Mouse (Mus musculus): Measurements from ENCODE around the gene Rab11fip3.
A peak's percentile ranks its signal among the peaks of the same experiment; 100 is the strongest.

The Rab11fip3 gene

GRCm38 (mm10) chr17:26087059-26087564 is 17.8 kb upstream of the Rab11fip3 start:
- DNase-seq (ENCODE audit: low spot score), result no peak

- DNase-seq (ENCODE audit: low spot score), result no peak
Observed at GRCm38 (mm10) chr17:26080867-26081266, 11.5 kb upstream of the Rab11fip3 start.

- DNase-seq (ENCODE audit: low spot score), result no peak
Observed at GRCm38 (mm10) chr17:26078851-26079250, 9.5 kb upstream of the Rab11fip3 start.

GRCm38 (mm10) chr17:26075246-26075645 is 5.9 kb upstream of the Rab11fip3 start:
- DNase-seq (ENCODE audit: low spot score), result peak; percentile 59

GRCm38 (mm10) chr17:26070136-26070535 is 781 bp upstream of the Rab11fip3 start:
- no peak for DNase-seq (ENCODE audit: low spot score)

- DNase-seq (ENCODE audit: low spot score), result no peak
Observed at GRCm38 (mm10) chr17:26068024-26068830, 1.1 kb downstream of the Rab11fip3 start.

GRCm38 (mm10) chr17:26066488-26067020 is 2.8 kb downstream of the Rab11fip3 start:
- DNase-seq (ENCODE audit: low spot score), result no peak

- DNase-seq (ENCODE audit: low spot score), result no peak
Observed at GRCm38 (mm10) chr17:26064916-26065315, 4.4 kb downstream of the Rab11fip3 start.

GRCm38 (mm10) chr17:26057787-26058567 is 11.4 kb downstream of the Rab11fip3 start:
- DNase-seq (ENCODE audit: low spot score), result no peak

GRCm38 (mm10) chr17:26057278-26057677 is 12.1 kb downstream of the Rab11fip3 start:
- no peak for DNase-seq (ENCODE audit: low spot score)

- DNase-seq (ENCODE audit: low spot score), result no peak
Observed at GRCm38 (mm10) chr17:26055164-26055563, 14.2 kb downstream of the Rab11fip3 start.

GRCm38 (mm10) chr17:26054133-26054845 is 15.1 kb downstream of the Rab11fip3 start:
- no peak for DNase-seq (ENCODE audit: low spot score)

- no peak for DNase-seq (ENCODE audit: low spot score)
Observed at GRCm38 (mm10) chr17:26052706-26053105, 16.6 kb downstream of the Rab11fip3 start.

GRCm38 (mm10) chr17:26052074-26052473 is 17.3 kb downstream of the Rab11fip3 start:
- DNase-seq (ENCODE audit: low spot score), result no peak

GRCm38 (mm10) chr17:26048118-26048517 is 21.2 kb downstream of the Rab11fip3 start:
- no peak for DNase-seq (ENCODE audit: low spot score)

GRCm38 (mm10) chr17:26046253-26046997 is 22.9 kb downstream of the Rab11fip3 start:
- DNase-seq (ENCODE audit: low spot score), result no peak

- DNase-seq (ENCODE audit: low spot score), result no peak
Observed at GRCm38 (mm10) chr17:26045285-26045684, 24.1 kb downstream of the Rab11fip3 start.

- peak; percentile 66 for DNase-seq (ENCODE audit: low spot score)
Observed at GRCm38 (mm10) chr17:26043249-26043636, 26.1 kb downstream of the Rab11fip3 start.

GRCm38 (mm10) chr17:26042599-26043248 is 26.6 kb downstream of the Rab11fip3 start:
- no peak for DNase-seq (ENCODE audit: low spot score)

GRCm38 (mm10) chr17:26041111-26041802 is 28.1 kb downstream of the Rab11fip3 start:
- DNase-seq (ENCODE audit: low spot score), result peak; percentile 61
